Mouse (Mus musculus) kidney, postnatal 4 days (tissue): ENCODE data around the gene Pcca.
"Not testable (repeated sequence)": the region's sequence is repeated elsewhere in the genome, so short reads cannot be mapped to it uniquely, and the experiment has no call there.

ENCODE experiments used
- DNase-seq, 2 experiments: peaks; one replicate each; pipeline ENCODE4 v3.0.0; 2021; ENCODE audit warnings: mixed read lengths in 2 of 2

Pcca gene

DNA sequence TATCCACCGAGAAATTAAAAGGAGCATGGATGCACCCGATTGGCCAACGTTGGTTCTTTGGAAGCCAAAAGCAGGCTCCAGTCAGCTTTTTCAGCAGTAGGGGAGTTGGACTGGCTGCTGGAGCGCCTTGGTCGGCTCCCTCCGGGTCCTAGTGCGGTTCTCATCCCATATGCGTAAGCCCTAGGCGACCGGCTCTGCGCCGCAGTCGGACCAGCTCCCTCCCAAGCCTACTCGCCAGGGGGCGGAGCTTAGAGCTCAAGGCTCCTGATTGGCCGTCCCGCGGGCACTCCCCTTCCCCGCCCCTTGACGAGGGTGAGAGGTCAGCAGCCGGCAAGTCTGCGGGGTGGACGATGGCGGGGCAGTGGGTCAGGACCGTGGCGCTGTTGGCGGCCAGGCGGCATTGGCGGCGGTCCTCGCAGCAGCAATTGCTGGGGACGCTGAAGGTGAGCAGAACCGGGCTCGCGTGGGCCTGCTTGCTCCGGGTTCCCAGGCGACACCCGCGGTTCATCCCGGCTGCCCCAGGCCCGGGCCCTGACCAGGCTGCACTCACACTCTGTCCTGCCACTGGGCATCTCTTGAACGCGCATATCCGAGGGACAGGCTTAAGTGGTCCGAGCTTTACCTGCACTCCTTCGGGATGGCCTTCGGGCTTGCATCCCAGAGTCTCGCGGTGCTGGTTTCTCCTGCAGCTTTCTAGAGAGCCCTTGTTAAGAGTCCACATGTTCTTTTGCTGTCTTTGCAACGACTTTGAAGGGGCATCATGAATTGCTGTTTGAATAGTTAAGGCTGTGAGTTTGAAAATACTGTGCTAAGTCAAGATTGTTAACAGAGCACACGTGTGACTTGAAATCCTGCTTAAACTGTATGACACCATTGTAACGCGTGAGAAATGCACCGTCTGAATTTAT, at the start of gene Pcca:
TSS of gene Pcca (plus strand) at position 308 of the 908 bp plus-strand sequence.
- DNase-seq: peak; percentile 96 to 97

DNA sequence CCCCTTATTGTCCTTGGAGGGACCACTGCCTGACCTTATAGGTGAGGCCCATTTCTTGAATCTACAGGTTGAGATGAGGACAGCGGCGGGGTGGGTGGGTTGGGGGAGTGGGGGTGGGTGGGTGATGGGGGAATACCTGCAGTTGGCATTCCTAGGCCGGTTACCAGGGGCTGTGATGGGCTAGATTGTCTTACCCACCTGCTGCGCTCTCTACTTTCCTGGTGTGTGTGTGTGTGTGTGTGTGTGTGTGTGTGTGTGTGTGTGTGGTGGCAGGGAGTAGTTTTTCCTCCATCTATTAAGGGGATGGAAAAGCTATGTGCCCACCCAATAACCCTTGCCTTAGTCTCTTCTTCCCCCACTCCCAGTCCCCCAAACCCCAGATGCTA, 49.7 kb upstream of the Pcca start:
- no peak for DNase-seq

DNA sequence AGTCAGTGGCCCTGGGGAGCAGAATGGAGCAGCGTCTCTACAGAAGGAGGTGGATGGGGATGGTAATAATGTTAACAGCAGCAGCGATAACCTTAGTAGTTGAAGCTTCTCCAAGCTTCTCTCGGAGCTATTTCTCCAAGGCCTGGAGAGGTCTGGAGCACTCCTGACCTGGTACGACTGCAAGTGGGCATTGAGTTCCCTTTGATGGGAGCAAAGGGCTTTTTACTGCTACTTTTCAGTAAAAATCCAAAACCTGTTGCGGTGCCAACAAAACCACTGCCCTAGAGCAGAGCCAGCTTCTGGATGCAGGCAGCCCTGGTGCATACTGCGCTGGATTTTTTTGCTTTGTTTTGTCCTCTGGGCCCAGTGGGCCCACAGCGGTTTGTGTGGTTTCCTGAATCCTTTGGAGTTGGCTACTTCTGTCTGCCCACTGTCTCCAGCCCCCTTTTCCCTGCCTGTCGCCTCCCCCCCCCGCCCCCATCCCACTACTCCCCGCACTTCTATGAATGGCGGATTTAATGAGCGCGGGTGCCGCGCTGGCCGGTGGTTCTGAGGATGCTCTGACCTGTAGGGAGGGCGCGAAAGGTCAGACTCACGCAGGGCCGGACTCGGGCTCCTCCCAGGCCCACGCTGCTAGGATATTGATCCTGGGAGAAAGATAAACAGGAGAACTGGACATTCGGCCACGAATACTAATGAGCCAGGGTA, 49.1 kb upstream of the Pcca start:
- peak in 1 of 2 experiments; percentile 3 for DNase-seq

DNA sequence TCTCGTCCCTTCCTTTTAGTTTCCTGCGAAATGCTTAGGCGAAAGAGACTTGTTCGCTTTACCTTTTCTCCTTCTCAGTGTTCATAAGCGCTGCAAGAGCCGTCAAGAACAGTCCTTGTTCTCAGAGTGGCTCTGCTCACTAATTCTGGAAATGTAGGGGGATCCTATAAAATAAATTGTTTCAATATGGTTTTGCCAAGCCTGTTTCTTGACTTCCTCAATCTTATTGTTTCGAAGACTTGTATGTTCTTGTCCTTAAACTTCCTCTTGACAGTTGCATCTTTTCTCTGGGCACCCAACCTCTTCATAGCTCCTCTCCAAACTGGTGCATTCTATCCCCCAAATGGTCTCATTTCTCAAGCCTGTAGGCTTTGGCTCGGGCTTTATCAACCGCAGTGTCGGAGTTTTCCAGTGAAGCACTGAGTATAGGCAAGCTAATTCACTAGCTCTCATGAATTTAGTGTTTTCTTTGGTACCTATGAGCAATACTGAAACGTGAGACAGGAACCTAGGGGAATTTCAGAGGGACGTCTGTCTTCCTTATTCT, 48.4 kb upstream of the Pcca start:
- DNase-seq: no peak

DNA sequence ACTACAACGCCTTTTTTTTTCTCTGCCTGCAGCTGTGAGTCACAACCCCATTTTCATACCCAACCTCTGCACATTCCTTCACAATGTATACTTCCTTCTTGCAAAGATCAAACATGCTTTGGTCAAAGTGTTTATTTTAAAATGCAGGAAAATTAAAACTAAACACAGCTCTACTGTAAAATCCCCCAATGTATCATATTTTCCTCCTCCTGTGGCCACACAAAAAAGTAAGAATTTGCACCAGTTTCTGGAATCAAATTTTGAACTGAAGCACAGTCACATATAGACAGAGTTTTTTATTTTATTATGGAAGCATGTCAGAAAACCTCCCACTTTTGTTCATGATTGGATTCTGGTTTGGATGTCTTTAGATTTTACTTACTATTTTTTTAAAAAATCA, 47.5 kb upstream of the Pcca start:
- no peak for DNase-seq

DNA sequence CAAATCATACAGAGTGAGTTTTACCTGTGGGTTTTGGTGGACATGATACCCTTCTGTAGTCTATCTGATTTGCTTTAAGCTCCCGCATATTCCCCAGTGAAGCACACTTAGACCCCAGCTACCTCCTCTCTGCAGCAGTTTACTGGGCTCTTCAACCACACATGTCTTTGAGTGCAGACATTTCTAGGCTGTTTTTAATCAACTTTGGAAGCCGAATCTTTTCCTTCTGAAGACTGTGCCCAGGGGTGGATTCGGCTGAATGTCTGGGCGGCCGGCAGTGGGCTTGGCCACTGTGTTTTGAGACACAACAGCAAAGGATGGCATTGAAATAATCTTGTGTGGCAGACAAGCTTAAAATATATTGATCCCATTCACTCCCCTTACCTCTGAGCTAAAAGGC, 46.8 kb upstream of the Pcca start:
- peak in 1 of 2 experiments; percentile 2 for DNase-seq

DNA sequence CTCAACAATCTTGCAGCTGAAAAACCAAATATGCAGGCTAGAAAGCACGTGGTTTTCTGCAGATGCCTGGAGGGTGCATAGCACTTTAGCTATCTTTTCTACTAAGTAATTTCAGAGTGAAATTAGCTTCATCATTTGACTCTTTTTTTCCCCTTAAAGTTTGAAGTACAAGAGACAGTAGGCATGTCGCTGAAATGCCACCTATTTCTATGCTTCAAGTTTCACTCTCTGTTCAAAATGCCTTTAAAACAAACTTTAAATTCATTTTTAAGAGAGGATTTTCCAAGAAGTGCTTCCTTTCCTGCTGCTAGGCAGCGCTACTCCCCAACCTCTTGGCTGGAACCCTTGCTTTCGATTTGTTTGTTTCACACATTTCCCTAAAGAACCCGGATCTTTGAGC, 45.1 kb upstream of the Pcca start:
- peak in 1 of 2 experiments; percentile 1 for DNase-seq

DNA sequence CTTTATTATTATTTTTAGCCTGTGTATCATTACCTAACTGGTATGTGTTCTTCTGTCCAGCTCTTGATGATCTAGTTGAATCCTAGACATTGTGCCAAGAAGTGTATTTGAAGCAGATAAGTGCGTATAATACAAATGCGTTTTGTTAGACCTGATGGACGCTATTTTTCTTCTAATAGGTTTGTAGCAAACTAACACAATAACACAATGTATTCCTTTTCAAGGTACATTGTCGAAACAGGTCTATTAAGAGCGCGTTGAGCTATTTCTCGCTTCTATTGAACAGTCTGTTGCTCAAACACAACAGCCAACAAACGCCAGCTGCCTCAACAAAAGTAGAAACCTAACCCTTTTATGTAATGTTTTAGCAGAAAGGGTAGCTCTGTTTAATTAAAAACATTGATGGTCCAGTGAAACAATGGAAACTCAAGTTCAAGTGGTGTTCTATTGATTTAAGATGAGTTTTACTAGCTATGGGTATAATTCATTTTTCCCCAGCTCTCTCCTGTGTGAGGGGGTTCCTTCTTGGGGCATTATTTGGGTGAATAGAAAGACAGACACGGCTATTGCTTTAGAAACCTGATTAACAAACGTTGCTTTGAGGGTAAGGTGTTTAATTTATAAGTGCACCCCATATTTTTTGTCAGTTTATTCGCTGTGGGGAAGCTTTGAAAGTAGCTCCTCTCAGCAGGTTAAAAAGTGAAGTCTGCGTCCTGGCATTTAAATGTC, 44.3 kb upstream of the Pcca start:
- DNase-seq: no peak

DNA sequence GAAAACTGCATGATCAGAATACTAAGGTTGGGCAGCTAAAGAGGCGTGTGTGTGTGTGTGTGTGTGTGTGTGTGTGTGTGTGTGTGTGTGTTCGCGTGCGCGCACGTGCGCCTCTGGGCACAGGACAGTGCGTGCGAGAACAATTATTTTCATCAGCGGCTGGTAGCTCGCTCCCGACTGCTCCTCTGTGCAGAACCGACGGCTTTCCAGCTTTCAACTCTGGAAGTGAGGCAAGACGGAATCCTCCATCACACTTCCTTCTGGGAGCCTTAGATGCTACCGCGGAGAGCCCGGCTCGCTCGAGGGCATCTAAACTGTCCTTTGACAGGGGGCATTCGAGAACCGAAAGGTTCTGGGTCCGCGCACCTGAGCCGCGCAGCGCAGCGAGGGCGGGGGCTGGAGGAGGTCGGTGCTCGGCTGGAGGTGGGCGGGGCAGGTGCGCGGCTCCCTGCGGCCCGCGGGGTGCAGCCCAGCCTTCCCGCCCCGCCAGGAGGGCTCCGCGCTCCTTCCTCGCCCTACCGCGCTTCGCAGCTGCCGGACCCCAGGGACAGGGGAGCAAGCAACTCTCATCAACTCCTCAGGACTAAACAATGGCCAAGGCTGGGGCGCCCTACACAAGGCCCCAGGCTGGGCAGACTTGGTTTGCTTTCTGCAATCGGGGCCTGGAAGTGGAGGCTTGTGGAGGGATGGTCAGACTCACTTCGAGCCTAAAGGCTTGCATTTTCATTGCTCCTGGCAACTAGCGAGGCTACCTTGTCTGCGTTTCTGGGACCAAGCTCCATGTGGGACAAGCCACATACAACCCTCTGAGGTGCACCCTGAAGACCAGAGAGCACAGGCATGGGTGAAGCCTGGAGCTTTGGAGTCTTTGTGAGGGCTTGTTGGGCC, 43.4 kb upstream of the Pcca start, which contains the start of gene Gm10837:
TSS of gene Gm10837 (plus strand) at position 146 of the 888 bp plus-strand sequence.
- peak in 1 of 2 experiments; percentile 12 for DNase-seq

DNA sequence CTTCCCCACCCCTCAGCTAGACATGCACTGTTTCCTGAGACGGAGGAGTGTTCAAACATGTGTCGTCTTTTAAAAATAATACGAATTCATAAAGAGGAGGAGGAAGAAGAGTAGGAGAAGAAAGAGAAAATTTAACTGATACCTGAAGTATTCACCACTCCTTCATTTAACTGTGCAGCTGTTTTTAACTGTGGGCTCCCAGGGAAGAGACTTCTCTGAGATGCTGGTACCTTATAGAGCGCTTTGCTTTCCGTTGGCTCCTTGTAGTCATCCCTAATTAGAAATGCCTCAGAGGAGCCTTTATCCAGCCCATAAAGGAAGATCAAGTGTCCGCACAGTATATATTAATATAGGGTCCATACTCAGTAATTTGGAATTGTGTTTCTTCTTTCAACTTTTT, 42.6 kb upstream of the Pcca start:
- no peak for DNase-seq

DNA sequence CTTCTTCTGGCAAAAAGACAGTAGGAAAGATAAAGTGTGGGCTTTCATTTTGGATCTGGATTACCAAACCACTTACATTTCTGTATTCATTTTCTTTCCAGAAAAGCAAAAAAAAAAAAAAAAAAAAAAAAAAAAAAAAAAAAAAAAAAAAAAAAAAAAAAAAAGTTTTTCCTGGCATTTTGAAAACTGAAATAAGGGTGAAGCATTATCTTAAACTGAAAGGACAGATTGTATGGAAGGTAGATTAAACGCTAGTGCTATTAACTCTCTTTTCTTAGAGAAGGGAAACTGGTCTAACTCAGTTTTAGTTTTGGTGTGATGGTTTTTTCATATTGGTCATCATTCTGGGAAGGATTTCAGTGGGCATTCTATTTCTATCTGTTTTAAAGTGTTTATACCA, 42.1 kb upstream of the Pcca start:
- no peak for DNase-seq

DNA sequence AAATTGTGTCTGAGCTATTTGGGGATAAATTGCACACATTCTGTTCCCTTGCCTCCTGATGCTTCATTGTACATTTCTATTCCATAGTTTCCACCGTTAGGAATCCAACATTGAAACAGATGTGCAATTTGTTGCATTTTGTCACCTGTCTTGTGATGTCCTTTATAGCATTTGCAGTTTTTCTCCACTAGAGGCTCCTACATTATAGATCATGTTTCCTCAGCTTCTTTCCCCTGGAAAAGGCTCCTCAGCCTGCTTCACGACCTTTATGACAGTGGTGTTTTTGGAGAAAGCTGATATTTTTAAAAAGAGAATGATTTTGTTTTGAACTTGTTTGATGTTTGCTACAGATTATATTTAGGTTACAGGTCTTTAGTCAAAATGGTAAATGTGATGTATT, 25.1 kb upstream of the Pcca start:
- DNase-seq: no peak

DNA sequence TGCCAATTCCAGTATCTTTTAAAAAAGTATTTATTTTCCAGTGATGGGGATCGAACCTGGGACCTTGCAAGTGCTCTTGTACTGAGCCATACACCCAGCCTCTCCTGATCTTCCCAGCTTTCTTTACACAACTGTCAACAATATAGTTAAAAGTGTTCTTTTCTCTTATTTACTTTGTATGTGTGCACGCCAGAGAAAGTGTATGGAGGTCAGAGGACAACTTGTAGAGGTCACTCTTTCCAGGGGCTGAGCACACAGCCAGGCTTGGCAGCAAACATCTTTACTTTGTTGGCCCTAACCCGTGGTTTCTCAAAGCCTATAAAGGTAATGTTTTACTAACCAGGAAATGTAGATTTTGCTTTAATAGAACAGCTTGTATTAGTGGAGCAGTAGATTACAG, 22.6 kb upstream of the Pcca start:
- no peak for DNase-seq

DNA sequence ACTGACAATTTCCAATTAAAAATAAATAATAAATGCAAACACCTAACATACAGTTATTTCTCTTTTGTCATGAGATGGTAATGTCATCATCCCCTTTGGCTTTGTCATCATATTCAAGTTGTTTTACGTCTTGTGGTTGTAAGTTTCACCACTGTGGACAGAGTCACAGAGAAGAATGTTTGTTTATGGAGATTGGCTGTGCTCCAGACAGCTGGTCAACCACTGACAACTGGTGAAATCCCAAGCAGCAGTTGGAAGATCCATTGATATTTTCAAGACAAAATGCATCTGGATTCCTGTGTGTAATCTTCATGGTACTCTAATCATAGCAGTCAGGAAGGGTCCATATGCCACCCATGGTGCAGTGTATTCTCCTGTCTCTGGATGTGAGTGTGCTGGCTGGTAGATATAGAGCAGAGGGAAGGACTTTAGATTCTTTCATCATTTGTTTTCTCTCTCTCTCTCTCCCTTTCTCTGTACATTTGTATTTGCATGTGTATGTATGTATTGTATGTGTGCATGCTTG, 20.6 kb upstream of the Pcca start:
- no peak for DNase-seq

DNA sequence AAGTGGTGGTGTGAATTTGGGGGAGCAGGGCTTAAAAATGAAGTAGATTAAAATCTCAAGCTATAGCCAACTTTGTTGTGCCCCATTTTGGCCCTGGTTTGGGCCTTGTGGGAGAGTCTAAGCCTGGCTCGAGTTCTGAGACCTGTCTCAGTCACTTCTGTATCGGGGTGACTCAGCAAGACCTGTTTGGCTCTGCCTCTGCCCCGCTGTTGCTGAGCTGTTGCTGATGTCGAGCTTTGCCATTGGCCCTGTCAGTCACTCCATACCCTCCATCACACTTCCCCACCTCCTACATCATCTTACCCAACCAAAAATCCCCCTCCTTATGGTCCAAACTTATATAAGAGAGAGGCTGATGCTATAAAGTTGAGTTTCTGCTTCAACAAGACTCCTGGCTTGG, 5.6 kb upstream of the Pcca start:
- DNase-seq: no peak

DNA sequence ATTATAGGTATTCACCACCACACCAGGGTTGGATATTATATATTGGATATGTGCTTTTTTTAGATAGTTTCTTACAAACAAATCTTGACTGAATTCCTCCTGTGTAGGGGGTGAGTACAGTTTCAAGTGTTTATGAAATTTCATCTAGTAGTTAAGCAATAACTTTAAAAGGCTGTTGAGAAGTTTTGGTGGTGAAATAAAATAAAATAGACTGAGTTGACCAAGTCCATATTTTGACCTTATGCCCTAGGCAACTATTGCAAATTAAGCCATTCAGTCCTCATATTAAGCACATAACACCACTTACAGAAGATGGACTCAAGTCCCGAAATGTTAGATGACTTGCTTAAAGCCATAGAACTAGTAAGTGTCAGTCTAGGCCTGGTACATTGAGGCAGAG, 1.9 kb downstream of the Pcca start:
- DNase-seq: no peak

DNA sequence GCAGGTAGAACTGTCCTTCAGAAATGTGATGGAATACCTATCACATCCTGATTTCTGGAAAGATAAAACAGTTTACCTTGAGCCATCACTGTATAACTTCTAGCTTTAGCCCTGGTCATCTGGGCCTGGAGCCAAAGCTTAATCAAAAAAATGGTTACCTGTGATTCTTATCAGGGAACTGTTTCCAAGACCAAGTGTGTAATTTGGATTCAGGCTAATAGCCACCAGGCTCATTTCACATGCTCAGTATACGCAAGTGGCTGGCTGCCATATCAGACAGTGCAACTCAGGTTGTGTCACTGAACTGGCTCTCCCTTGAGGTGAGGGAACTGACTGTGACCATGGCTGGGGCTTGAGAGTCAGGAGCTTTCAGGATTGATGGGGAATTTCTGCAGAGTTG, 14.3 kb downstream of the Pcca start:
- DNase-seq: peak in 1 of 2 experiments; percentile 6

DNA sequence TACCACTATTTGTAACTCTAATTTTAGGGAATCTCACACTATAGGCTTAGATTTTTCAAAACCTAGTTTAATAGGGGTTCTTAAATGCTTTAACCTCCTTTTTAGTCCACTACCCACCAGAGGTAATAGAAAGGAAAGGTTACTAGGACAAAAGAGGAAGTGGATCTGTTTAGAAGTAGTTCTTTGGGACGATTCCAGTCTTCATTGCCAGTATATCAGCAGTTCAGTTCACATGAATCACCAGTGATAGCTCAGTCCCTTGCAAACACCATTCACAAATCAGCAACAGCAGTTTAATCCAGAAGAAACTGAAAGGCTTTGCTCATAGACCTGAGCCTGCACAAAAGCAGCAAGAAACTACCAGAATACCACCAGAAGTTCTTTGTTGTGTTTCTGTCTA, 14.8 kb downstream of the Pcca start:
- DNase-seq: no peak

DNA sequence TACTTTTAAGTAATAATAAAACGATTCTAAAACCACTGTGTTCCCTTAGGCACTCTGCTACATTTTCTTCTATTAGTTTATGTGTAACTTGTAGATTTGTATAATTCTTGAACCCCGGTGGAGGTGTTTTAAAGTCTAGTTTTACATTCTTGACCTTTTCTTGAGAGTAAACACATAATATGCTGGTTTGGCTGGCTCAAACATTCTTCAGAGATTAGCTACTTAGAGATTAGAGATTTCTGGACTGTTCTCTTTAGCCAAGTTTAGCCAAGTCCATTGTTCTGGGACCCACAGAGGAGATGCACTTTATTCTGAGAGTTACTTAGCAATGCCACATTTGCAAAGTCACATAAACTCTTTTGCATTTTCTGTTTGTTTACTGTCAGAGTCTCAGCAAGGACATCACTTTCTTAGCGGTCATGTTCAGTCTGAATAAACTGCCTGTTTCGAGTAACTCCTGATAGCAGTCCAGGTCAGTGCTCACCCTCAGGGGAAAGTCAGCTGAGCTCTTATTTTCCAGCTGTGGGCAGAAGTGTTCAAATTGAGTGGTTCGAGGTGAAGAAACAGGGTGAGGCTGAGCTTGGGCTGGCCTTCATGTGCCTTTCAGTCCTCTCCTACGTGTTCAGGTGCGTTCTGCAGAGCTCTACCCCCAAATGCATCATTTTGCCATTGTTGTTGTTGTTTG, 18.8 kb downstream of the Pcca start:
- no peak for DNase-seq

DNA sequence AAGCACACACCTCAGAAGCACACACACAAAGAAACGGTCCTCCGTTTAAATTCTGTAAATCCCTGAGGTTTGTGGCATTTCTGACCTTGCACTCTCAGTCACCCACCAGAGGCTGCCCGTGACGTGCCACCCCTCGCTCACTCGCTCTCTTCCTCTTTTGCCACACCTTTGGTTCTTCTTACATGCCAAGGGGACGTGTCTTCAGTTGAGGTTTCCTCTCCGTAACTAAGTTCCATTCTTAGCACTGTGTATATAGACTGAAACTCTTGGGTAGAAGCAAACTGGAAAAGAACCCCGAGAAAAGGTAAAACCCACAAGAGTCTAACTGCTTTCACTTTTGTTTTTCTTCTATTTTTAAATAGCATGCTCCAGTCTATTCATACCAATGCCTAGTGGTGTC, 23.2 kb downstream of the Pcca start:
- DNase-seq: no peak

DNA sequence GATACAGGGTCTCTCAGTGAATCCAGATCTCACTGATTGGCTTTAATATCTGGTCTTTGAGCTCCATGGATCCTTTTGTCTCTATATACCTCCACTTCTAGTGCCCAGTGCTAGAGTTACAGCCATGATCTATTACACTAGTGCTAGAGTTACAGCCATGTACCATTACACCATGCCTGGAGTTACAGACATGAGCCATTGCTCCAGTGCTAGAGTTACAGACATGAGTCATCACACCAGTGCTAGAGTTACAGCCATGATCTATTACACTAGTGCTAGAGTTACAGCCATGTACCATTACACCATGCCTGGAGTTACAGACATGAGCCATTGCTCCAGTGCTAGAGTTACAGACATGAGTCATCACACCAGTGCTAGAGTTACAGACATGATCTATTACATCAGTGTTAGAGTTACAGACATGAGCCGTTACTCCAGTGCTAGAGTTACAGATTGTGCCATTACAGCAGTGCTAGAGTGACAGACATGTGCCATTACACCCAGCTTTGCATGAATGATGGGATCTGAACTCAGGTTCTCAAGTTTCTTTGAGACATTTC, 26.8 kb downstream of the Pcca start:
- not testable (repeated sequence) for DNase-seq
